Mouse (Mus musculus) embryonic facial prominence, embryonic 12.5 days (tissue): ENCODE data around the gene Eef1akmt3. TPM values are rescaled to one million over a fixed set of nuclear protein-coding genes. Genes with fewer than 3 reads are reported as not detected.
A peak's percentile ranks its signal among the peaks of the same experiment; 100 is the strongest.

Source experiments
- ATAC-seq: fragments of 200-750 bp; cut with Nextera tagmentation; 2 replicates; pipeline ENCODE4 v1.8.0; 2017; ENCODE audit not compliant: insufficient number of reproducible peaks, insufficient read depth, low FRiP score, low TSS enrichment
- H3K27ac ChIP-seq: fragments of 300-500 bp; sonication (generic); 2 replicates; pipeline ENCODE4 v1.5.1; 2016; ENCODE audit warnings: mild to moderate bottlenecking
- H3K27me3 ChIP-seq: fragments of 300-500 bp; sonication (generic); 2 replicates; pipeline ENCODE4 v1.6.1; 2016; ENCODE audit warnings: mild to moderate bottlenecking, moderate library complexity
- H3K36me3 ChIP-seq: fragments of 300-500 bp; sonication (generic); 2 replicates; pipeline ENCODE4 v1.6.1; 2016; ENCODE audit warnings: mild to moderate bottlenecking
- H3K4me1 ChIP-seq: fragments of 300-500 bp; sonication (generic); 2 replicates; pipeline ENCODE4 v1.6.1; 2016
- H3K4me2 ChIP-seq: fragments of 300-500 bp; sonication (generic); replicated peaks from 2 replicates; pipeline ENCODE4 v1.6.1; 2016; ENCODE audit warnings: mild to moderate bottlenecking, moderate library complexity
- H3K4me3 ChIP-seq: fragments of 300-500 bp; sonication (generic); 2 replicates; pipeline ENCODE4 v1.5.1; 2016; ENCODE audit warnings: mild to moderate bottlenecking
- H3K9ac ChIP-seq: fragments of 300-500 bp; sonication (generic); 2 replicates; pipeline ENCODE4 v1.6.1; 2016; ENCODE audit warnings: mild to moderate bottlenecking, moderate library complexity
- H3K9me3 ChIP-seq: fragments of 300-500 bp; sonication (generic); 2 replicates; pipeline ENCODE4 v1.6.1; 2016; ENCODE audit warnings: mild to moderate bottlenecking, moderate library complexity
- WGBS: fragments of 180-500 bp; shearing (Covaris S2); methylation state at CpG from one replicate; pipeline ENCODE4 v1.1.7; 2016; 5-methylcytosine and 5-hydroxymethylcytosine counted together
- polyA plus RNA-seq: library from polyadenylated mRNA; unstranded; fragments of >200 nt; fragmentation: Nextera tagmentation; extraction: Ambion mirVana; gene quantifications from 2 replicates; pipeline ENCODE4 v1.2.1, GENCODE M21; 2016

The Eef1akmt3 gene
- polyA plus RNA-seq, 1 experiment from 2014 or later = 0.45 TPM

DNA sequence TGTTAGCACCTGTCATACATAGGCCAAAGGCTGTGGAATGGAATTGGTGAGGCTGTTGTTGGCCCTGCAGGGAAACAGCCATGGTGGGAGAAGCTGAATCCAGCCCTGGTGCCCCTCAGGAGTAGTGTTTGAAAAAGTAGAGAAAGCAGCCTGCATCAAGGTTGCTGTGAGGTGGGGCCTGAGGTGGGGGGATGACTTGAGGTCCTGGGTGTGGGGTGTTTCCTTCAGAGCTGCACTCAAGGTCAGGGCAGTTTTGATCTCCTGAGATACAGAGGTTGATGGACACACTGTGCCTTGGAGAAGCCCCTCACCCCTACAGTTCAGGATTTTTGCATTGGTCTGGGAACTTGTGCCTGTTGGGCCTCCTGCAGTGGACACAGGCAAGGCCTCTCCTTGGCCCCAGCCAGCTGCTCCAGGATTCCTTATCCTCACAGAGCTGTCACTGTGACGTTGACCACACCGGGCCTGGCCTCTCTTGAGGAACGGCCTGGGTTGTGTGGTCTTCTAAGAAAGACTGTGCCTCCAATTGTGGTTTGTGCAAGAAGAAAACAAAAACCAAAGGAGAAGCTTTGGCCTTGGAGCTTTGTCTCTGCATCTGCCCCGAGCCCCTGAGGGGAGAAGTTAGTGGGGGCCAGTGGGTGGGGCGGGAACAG, 52.7 kb downstream of the Eef1akmt3 start:
- no peak for ATAC-seq
- H3K36me3 ChIP-seq = peaks cover 30% of the 10 kb centered on the region
- H3K27me3 ChIP-seq = no peaks in the 10 kb centered on the region
- peaks cover 55% of the 10 kb centered on the region for H3K4me1 ChIP-seq
- H3K4me2 ChIP-seq = no peak overlapping the region
- no peak overlapping the region for H3K4me3 ChIP-seq
- no peak overlapping the region for H3K9ac ChIP-seq
- 62% methylated on average over 5 of the region's 5 CpGs for WGBS
- H3K9me3 ChIP-seq = no peaks in the 10 kb centered on the region
- H3K27ac ChIP-seq = peak overlapping the region; percentile 54; the same call in 1 of the 2 replicates

DNA sequence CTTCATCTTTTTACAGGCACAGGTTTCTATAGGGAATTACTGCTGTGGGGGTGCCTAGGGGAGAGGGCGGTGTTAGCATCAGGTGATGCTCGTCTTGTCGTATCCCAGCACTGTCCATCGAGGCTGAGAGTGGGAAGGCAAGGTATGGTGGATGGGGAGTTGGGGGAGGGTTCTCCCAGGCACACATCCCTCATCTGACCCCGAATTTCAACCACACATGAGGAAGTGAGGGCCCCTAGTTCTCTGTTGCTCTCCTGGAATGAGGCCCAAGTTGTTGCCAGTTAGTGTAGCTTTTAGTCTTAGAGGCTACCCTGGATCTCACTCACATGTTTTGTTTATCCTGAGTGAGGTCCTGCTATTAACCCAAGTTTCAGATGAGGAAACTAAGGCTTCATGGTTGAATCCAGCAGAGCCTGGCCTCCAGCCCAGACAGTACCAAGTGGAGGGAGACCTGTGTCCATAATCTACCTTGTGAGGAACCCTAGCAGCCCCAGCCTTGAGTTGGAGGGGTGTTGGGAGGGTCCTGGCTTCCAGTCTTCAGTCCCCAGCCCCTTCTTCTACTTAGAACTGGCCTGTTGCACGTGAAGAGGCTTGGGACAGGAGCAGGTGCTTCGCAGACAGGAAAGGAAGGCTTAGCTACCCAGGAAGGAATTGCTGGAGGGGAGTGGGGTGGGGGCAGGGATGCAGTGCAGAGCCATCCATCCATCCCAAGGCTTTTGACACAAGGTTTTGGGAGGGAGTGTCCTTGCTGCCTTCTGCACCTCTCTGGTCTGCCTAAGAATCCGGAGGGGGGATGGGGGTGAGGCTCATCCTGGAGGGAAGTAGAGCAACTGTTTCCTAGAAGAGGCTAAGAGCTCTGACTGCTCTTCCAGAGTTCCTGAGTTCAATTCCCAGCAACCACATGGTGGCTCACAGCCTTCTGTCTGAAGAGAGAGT, 53.9 kb downstream of the Eef1akmt3 start:
- Histone ChIP-seq H3K4me3 (no peak overlapping the region), H3K9me3 (no peaks in the 10 kb centered on the region), H3K9ac (no peak overlapping the region), H3K36me3 (peaks cover 23% of the 10 kb centered on the region), H3K27me3 (no peaks in the 10 kb centered on the region), H3K27ac (peak overlapping the region; percentile 38; the same call in 1 of the 2 replicates), H3K4me1 (peaks cover 67% of the 10 kb centered on the region), H3K4me2 (peak overlapping the region; percentile 4; the same call in 1 of the 2 replicates)
- ATAC-seq = no peak
- WGBS = 57% methylated on average over 8 of the region's 8 CpGs

DNA sequence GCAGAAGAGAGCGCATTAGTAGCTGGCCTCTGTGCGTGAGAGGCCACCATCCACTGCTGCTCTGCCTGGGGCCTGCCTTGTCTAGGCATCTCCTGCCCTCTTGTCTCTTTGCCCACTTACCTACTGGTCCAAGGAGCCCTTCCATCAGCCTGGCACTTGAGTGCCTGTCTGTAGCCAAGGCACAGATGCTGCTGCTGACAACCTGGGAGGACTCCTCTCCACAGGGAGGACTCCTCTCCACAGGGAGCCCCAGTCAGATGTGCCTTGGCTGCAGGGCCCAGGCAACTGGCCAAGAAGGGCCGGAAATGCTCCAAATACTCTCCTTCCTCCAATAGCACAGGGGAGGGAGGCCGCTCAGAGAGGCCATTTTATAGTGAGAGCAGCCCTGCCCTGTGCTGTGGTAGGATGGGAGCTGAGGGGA, 54.8 kb downstream of the Eef1akmt3 start:
- Histone ChIP-seq H3K27me3 (no peaks in the 10 kb centered on the region), H3K27ac (peak overlapping the region; percentile 38), H3K36me3 (peaks cover 14% of the 10 kb centered on the region; the same call in 1 of the 2 replicates), H3K9me3 (no peaks in the 10 kb centered on the region), H3K4me1 (peaks cover 76% of the 10 kb centered on the region), H3K4me2 (no peak overlapping the region), H3K4me3 (no peak overlapping the region), H3K9ac (no peak overlapping the region)
- ATAC-seq = 0 out of 2 replicates have a peak, but pooled peaks have one; percentile 37
- WGBS = 50% methylated on average over 4 of the region's 4 CpGs

DNA sequence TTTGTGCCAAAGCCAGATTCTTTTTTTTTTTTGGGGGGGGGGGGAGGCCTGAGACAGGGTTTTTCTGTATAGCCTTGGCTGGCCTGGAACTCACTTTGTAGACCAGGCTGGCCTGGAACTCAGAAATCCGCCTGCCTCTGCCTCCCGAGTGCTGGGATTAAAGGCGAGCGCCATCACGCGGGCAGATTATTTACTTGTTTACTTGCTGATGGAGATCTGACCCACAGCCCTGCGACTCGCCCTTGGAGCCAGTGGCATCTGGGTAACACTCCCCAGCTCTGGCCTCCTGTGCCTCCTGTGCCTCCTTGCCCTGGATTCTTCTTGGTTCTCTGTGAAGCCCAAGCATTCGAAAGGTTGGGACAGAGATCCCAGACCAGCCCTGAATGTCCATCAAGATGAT, 55.7 kb downstream of the Eef1akmt3 start:
- WGBS = 93% methylated on average over 9 of the region's 9 CpGs
- H3K4me2 ChIP-seq = no peak overlapping the region
- no peak overlapping the region for H3K27ac ChIP-seq

DNA sequence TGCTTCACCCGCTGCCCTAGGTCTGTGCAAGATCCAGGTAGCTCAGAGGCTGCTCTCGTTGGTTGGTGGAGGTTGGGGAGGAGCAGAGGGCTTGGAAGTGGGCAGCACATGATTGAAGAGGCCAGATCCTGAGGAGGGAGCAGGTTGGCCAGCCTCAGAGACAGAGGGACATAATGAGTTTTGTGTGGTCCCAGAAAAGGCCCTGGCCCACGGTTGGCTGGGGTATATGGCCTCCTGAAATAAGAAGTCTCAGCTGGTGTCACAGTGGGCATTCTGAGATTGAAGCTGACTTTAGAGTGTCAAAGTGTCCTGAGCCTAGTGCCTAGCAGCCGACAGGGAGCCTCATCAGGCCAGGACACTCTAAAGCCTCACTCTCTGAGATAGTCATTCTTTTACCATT, 56.2 kb downstream of the Eef1akmt3 start:
- Histone ChIP-seq H3K4me2 (peak overlapping the region; percentile 12; the same call in 1 of the 2 replicates), H3K9me3 (no peaks in the 10 kb centered on the region), H3K9ac (no peak overlapping the region), H3K27me3 (no peaks in the 10 kb centered on the region), H3K27ac (peak overlapping the region; percentile 76; the same call in 1 of the 2 replicates), H3K36me3 (0 out of 2 replicates have a peak, but pooled peaks cover 9% of the 10 kb centered on the region), H3K4me3 (peak overlapping the region; percentile 4; the same call in 1 of the 2 replicates), H3K4me1 (peaks cover 86% of the 10 kb centered on the region)
- 76% methylated on average over 4 of the region's 4 CpGs for WGBS
- ATAC-seq = no peak

More for the DNA sequence above, 55.7 kb downstream of the Eef1akmt3 start:
- Histone ChIP-seq H3K9ac (no peak overlapping the region), H3K9me3 (no peaks in the 10 kb centered on the region), H3K4me3 (no peak overlapping the region), H3K4me1 (peaks cover 86% of the 10 kb centered on the region), H3K36me3 (0 out of 2 replicates have a peak, but pooled peaks cover 9% of the 10 kb centered on the region), H3K27me3 (no peaks in the 10 kb centered on the region)
- no peak for ATAC-seq

DNA sequence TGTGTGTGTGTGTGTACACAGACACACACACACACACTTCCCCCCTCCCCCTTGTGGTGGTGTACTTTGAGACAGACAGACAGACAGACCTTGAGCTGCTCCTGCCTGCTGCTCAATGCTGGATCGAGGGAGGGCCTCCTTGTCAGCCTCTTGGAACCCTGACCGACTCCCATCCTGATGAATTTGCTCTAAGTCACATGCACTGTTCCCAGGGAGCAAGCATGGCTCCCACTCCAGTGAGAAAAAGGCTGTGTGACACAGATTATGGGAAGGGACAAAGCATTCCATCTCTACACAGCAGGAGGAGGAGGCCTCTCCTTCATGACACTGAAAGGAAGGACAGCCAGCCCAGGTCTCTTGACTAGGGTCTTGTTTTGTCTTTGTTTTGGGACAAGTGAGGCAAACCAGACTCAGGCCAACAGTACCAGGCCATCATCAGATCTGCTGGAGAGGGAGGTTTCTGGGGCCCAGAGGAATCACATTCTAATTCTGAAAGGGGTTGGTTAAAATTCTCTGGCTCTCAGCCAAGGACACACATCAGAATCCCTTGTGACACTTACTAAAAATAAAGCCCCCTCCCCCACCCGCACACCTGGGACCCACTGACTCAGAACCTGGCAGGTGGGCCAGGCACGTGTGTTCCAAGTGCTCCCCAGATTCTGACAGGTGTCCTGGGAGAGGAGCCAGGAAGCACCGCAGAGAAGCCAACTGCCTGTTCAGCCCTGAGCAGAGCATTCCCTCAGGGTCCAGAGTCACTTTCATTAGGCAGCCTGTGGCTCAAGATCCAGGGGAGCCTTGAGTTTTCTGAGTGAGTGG, 56.9 kb downstream of the Eef1akmt3 start:
- no peak overlapping the region for H3K4me3 ChIP-seq
- H3K27me3 ChIP-seq = no peaks in the 10 kb centered on the region
- ATAC-seq = no peak
- WGBS = 45% methylated on average over 5 of the region's 5 CpGs
- H3K36me3 ChIP-seq = 0 out of 2 replicates have a peak, but pooled peaks cover 9% of the 10 kb centered on the region
- peak overlapping the region; percentile 76 for H3K27ac ChIP-seq
- peaks cover 85% of the 10 kb centered on the region for H3K4me1 ChIP-seq
- H3K9ac ChIP-seq = peak overlapping the region; percentile 42; the same call in 1 of the 2 replicates
- H3K4me2 ChIP-seq = peak overlapping the region; percentile 98
- no peaks in the 10 kb centered on the region for H3K9me3 ChIP-seq

DNA sequence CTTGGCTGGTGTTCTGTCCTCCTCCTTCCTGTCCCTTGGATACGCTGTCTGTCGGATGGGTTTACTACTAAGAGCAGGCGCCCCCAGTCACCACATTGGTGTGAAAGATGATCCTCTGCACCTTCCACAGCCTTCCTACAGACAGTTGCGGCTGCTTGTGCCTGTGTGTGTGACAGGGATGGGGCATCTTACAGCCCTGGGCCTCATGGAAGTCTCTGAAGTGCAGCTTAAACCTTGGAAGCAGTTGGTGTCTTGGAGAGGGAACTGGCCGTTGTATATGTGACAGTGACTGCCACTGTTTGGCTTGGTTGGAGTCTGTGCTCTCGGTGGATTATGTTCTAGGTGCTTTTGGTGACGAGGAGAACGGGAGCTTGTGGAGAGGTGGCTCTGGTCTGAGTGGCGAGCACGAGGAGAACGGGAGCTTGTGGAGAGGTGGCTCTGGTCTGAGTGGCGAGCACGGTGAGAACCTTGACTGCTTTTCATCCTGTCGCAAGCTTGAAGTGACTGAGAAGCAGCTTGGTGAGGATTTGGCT, 58.1 kb downstream of the Eef1akmt3 start:
- Histone ChIP-seq H3K9me3 (no peaks in the 10 kb centered on the region), H3K27ac (peak overlapping the region; percentile 76; the same call in 1 of the 2 replicates), H3K9ac (peak overlapping the region; percentile 11), H3K27me3 (no peaks in the 10 kb centered on the region), H3K4me2 (peak overlapping the region; percentile 98), H3K4me3 (peak overlapping the region; percentile 17; the same call in 1 of the 2 replicates), H3K4me1 (peaks cover 78% of the 10 kb centered on the region), H3K36me3 (0 out of 2 replicates have a peak, but pooled peaks cover 9% of the 10 kb centered on the region)
- ATAC-seq = no peak
- 58% methylated on average over 14 of the region's 14 CpGs for WGBS

DNA sequence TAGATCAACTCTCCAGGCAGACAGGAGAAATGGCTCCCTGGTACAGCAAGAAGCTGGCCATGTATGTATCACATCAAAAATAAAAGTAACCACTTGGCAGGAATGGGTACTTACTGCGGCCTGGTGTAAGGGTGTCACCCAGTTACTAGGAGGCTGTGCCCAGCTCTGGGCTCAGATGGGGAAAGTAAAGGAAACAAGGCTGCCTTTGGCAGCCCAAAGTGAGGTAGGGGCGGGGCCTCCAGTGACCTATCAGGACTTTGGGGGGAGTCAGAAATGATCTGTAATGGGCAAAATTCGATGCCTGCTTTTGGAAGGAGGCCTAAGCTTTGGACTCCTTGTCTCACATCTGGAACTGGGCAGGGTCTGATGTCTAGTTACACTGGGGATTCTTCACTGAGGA, 59.6 kb downstream of the Eef1akmt3 start:
- Histone ChIP-seq H3K9me3 (no peaks in the 10 kb centered on the region), H3K9ac (no peak overlapping the region), H3K4me1 (peaks cover 68% of the 10 kb centered on the region), H3K4me3 (peak overlapping the region; percentile 100), H3K27ac (no peak overlapping the region), H3K4me2 (peak overlapping the region; percentile 98), H3K36me3 (0 out of 2 replicates have a peak, but pooled peaks cover 9% of the 10 kb centered on the region), H3K27me3 (no peaks in the 10 kb centered on the region)
- 55% methylated on average over 3 of the region's 3 CpGs for WGBS
- ATAC-seq = no peak
